Mouse (Mus musculus): ENCODE data around the gene Serinc4.
"Not testable (repeated sequence)": the region's sequence is repeated elsewhere in the genome, so short reads cannot be mapped to it uniquely, and the experiment has no call there.

Serinc4 gene

GRCm38 (mm10) chr2:121456692-121457642 lies at the start of gene Serinc4:
Gene Serinc4 (minus strand): TSS chr2:121456781.
- DNase-seq = peak; percentile 89 to 91

- not testable (repeated sequence) for DNase-seq
These were observed 45.0 kb upstream of the Serinc4 start for GRCm38 (mm10) chr2:121501550-121501949.

GRCm38 (mm10) chr2:121484403-121484802 lies 27.8 kb upstream of the Serinc4 start:
- DNase-seq = not testable (repeated sequence)

- no peak for DNase-seq
These were observed 27.0 kb upstream of the Serinc4 start for GRCm38 (mm10) chr2:121483576-121483975.

- not testable (repeated sequence) for DNase-seq
These were observed 24.3 kb upstream of the Serinc4 start for GRCm38 (mm10) chr2:121480916-121481315.

- DNase-seq = peak; percentile 28 to 35
These were observed 23.9 kb upstream of the Serinc4 start for GRCm38 (mm10) chr2:121480498-121480897.

GRCm38 (mm10) chr2:121477491-121478266 lies 21.1 kb upstream of the Serinc4 start:
- DNase-seq = no peak

- not testable (repeated sequence) for DNase-seq
These were observed 18.7 kb upstream of the Serinc4 start for GRCm38 (mm10) chr2:121475306-121475705.

GRCm38 (mm10) chr2:121474180-121474535 lies 17.6 kb upstream of the Serinc4 start:
- no peak for DNase-seq

- peak; percentile 83 to 84 for DNase-seq
These were observed 17.0 kb upstream of the Serinc4 start, which contains the start of gene Mfap1b for GRCm38 (mm10) chr2:121473301-121474179. Gene Mfap1b (minus strand): TSS chr2:121474067.

- not testable (repeated sequence) for DNase-seq
These were observed 16.2 kb upstream of the Serinc4 start for GRCm38 (mm10) chr2:121472783-121473182.

- DNase-seq = not testable (repeated sequence)
These were observed 12.4 kb upstream of the Serinc4 start for GRCm38 (mm10) chr2:121468982-121469381.

GRCm38 (mm10) chr2:121460071-121460470 lies 3.5 kb upstream of the Serinc4 start:
- no peak for DNase-seq

GRCm38 (mm10) chr2:121455534-121455933 lies 1.0 kb downstream of the Serinc4 start:
- no peak for DNase-seq

GRCm38 (mm10) chr2:121453917-121454316 lies 2.7 kb downstream of the Serinc4 start:
- no peak for DNase-seq

GRCm38 (mm10) chr2:121452990-121453389 lies 3.6 kb downstream of the Serinc4 start, which contains the start of gene Hypk:
Gene Hypk (plus strand): TSS chr2:121453290.
- DNase-seq = no peak

GRCm38 (mm10) chr2:121452361-121452760 lies 4.2 kb downstream of the Serinc4 start:
- no peak for DNase-seq

- peak; percentile 39 to 43 for DNase-seq
These were observed 6.5 kb downstream of the Serinc4 start for GRCm38 (mm10) chr2:121450093-121450492.

- DNase-seq = no peak
These were observed 7.0 kb downstream of the Serinc4 start for GRCm38 (mm10) chr2:121449545-121450011.

- peak; percentile 100 for DNase-seq
These were observed 7.6 kb downstream of the Serinc4 start, which contains the start of gene Serf2 for GRCm38 (mm10) chr2:121448739-121449535. Gene Serf2 (plus strand): TSS chr2:121449195.

- peak in 1 of 2 experiments; percentile 62 for DNase-seq
These were observed 8.4 kb downstream of the Serinc4 start for GRCm38 (mm10) chr2:121448136-121448535.
